Mouse (Mus musculus): ENCODE results near the gene Zfp973. TPM values are rescaled to one million over a fixed set of nuclear protein-coding genes. Genes with fewer than 3 reads are reported as not detected.
"Not testable (repeated sequence)": the region's sequence is repeated elsewhere in the genome, so short reads cannot be mapped to it uniquely, and the experiment has no call there.

The Zfp973 gene
- polyA plus RNA-seq (2015; fragmentation: Nextera tagmentation; extraction: Ambion mirVana), result 9.1 and 9.5 TPM in 2 replicates

- not testable (repeated sequence) for H3K27me3 ChIP-seq
- WGBS, result no CpG with 5 or more reads among the region's 6 CpGs
Observed at GRCm38 (mm10) chr2:176670222-176670621, at the start of gene Zfp973. Gene Zfp973 (plus strand): TSS chr2:176670522.

GRCm38 (mm10) chr2:176636244-176636643, 34.1 kb upstream of the Zfp973 start, which contains the start of gene Gm14308:
Gene Gm14308 (minus strand): TSS chr2:176636344.
- no CpG with 5 or more reads among the region's 4 CpGs for WGBS
- H3K9me3 ChIP-seq; H3K27ac ChIP-seq; H3K4me2 ChIP-seq (replicated peaks); H3K4me1 ChIP-seq; ATAC-seq (ENCODE audit: low FRiP score, low read depth); H3K36me3 ChIP-seq; H3K9ac ChIP-seq; H3K4me3 ChIP-seq; H3K27me3 ChIP-seq: not testable (repeated sequence)

More at GRCm38 (mm10) chr2:176670222-176670621, at the start of gene Zfp973:
- ATAC-seq (ENCODE audit: low FRiP score, low read depth); H3K36me3 ChIP-seq; H3K4me2 ChIP-seq (replicated peaks); H3K4me3 ChIP-seq; H3K4me1 ChIP-seq; H3K9ac ChIP-seq; H3K9me3 ChIP-seq; H3K27ac ChIP-seq: not testable (repeated sequence)

- H3K4me1 ChIP-seq; H3K27me3 ChIP-seq; ATAC-seq (ENCODE audit: low FRiP score, low read depth); H3K9me3 ChIP-seq; H3K27ac ChIP-seq; H3K36me3 ChIP-seq: not testable (repeated sequence)
- Histone ChIP-seq H3K4me2 (replicated peaks) (peak within 1 kb of the TSS; percentile 54), H3K4me3 (peak within 1 kb of the TSS; percentile 49), H3K9ac (peak within 1 kb of the TSS; percentile 56; the same call in 1 of the 2 replicates)
- 3% methylated on average over 3 of the region's 6 CpGs for WGBS
Observed at GRCm38 (mm10) chr2:176708051-176708450, 37.7 kb downstream of the Zfp973 start, which contains the start of gene Gm14305. Gene Gm14305 (plus strand): TSS chr2:176708328.

Other genes with a start within 250 kb of the Zfp973 start
- 14.6 and 15.0 TPM in 2 replicates for gene Gm14435, start 246.9 kb upstream of the Zfp973 start, polyA plus RNA-seq (2015; fragmentation: Nextera tagmentation; extraction: Ambion mirVana)
- 1.4 and 3.2 TPM in 2 replicates for gene Gm14434, start 183.7 kb upstream of the Zfp973 start, polyA plus RNA-seq (2015; fragmentation: Nextera tagmentation; extraction: Ambion mirVana)
- not detected in 2 replicates for gene Zfp967, start 149.5 kb upstream of the Zfp973 start, polyA plus RNA-seq (2015; fragmentation: Nextera tagmentation; extraction: Ambion mirVana)
- 27.1 and 32.1 TPM in 2 replicates for gene Gm14308, start 34.2 kb upstream of the Zfp973 start, polyA plus RNA-seq (2015; fragmentation: Nextera tagmentation; extraction: Ambion mirVana)
- gene Gm14305, start 37.8 kb downstream of the Zfp973 start, polyA plus RNA-seq (2015; fragmentation: Nextera tagmentation; extraction: Ambion mirVana), result 34.1 and 37.2 TPM in 2 replicates
- gene Gm14295, start 128.1 kb downstream of the Zfp973 start, polyA plus RNA-seq (2015; fragmentation: Nextera tagmentation; extraction: Ambion mirVana), result 14.5 and 17.3 TPM in 2 replicates
- gene Gm14408, start 160.6 kb downstream of the Zfp973 start, polyA plus RNA-seq (2015; fragmentation: Nextera tagmentation; extraction: Ambion mirVana), result not detected in 2 replicates